Mouse (Mus musculus): Measurements from ENCODE around the gene Jdp2.

The Jdp2 gene

GRCm38 (mm10) chr12:85686466-85687216 lies 87.8 kb downstream of the Jdp2 start, which contains the start of gene Batf:
Gene Batf, plus strand, starts transcription at chr12:85686669.
- DNase-seq (ENCODE audit: inconsistent ontology term), result no peak

DNA sequence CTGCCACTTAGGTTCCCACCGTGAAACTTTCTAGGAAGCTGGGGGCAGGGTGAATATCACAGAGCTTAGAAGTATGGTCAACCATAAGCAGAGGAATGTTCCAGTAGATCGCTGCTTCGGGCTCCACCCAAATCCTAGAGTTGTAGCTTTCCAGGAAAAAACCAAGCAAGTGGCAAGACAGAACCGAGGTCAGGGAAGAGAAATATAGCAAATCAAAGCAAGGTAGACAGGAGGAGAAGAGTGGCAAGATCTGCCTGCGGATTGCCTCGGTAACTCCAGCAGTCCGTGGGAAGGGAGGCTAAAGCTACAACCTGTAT lies 88.3 kb downstream of the Jdp2 start:
- no peak for DNase-seq (ENCODE audit: inconsistent ontology term)

- no peak for DNase-seq (ENCODE audit: inconsistent ontology term)
These were observed 89.0 kb downstream of the Jdp2 start for GRCm38 (mm10) chr12:85687846-85688245.

All from Muller cell, postnatal 12 days (primary cell).